Mouse (Mus musculus) liver, postnatal 0 days (tissue): ENCODE results near the gene Prkca.

ENCODE experiments used
- CTCF ChIP-seq: sonication (generic); IDR thresholded peaks from 2 replicates; pipeline ENCODE4 v1.5.1; 2016; ENCODE audit warnings: antibody characterized with exemption, low read depth
- EP300 ChIP-seq: IDR thresholded peaks from 2 replicates; pipeline ENCODE4 v1.6.1; 2016; ENCODE audit warnings: antibody characterized with exemption, low read depth, mild to moderate bottlenecking

DNA sequence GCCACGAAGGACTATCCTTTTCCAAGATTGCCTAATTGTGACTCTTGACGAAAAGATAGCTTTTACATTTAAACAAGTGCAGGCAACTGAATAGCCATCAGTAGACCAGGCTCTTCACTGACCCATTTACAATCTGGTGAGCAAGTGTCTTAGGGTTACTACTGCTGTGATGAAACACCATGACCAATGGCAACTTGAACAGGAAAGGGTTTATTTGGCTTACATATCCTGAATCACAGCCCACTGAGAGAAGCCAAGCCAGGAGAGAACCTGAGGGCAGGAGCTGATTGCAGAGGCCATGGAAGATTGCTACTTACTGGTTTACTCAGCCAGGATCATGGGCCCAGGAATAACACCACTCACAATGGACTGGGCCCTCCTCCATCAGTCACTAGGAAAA lies 1.6 kb upstream of the Prkca start:
- TF ChIP-seq CTCF: no peak
- TF ChIP-seq EP300: no peak
